ENCODE assay signal across 8 mouse cellular contexts in the genomic region with DNA sequence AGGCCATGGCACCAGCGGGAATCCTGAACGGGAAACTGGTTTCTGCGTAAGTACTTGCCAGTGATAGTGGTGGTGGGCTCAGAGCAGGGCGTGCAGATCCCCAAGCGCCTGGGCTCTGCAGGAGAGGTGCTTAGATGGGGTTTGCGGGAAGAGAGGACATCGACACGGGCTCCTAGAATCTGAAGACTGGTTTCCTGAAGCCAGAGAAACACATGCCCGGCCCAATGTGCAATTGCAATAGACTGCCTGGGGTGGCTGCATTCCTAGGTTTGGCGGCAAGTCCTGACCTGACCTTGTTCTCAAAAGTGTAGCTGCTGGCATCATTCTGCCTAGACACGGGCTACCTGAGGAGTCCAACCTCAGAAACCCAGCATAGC. TPM values are rescaled to one million over a fixed set of nuclear protein-coding genes. Genes with fewer than 3 reads are reported as not detected.
DNase-seq lines count a peak whose midpoint lies in the region; ATAC-seq and TF ChIP-seq lines count a peak whose summit lies in the region.

No protein-coding gene starts in this region.

- no peak for DNase-seq in testis, postnatal 14 days (ENCODE audit: low spot score)
- no peak for DNase-seq in right cerebral cortex, postnatal 36 days (ENCODE audit: low spot score in 2 of 2)
- DNase-seq in ovary, postnatal 36 days (ENCODE audit: low spot score) = no peak
- DNase-seq in layer of hippocampus, adult 11-12 months (ENCODE audit: low spot score) = no peak

- no peak; the same call in 1 of the 2 replicates for TF ChIP-seq POLR2A in testis, adult 2 months (IDR thresholded peaks at IDR 0.05; ENCODE audit: control insufficient read depth, low read depth, low read length)

- H3K9ac ChIP-seq in kidney, embryonic 15.5 days = peak overlapping the region; percentile 59

- under 1% methylated on average over 11 of the region's 11 CpGs for WGBS in kidney, embryonic 15.5 days

- peak overlapping the region; percentile 78 for H3K4me2 ChIP-seq in kidney, embryonic 15.5 days

- H3K27me3 ChIP-seq in testis, adult 2 months (ENCODE audit: control insufficient read depth, insufficient read depth, low read length) = no peaks in the 10 kb centered on the region
- no peaks in the 10 kb centered on the region for H3K27me3 ChIP-seq in kidney, embryonic 15.5 days

- H3K36me3 ChIP-seq in testis, adult 2 months (ENCODE audit: control insufficient read depth, insufficient read depth, low read length) = no peaks in the 10 kb centered on the region
- no peaks in the 10 kb centered on the region for H3K36me3 ChIP-seq in kidney, embryonic 15.5 days

- peak overlapping the region; percentile 96 for H3K4me3 ChIP-seq in testis, adult 2 months (ENCODE audit: control insufficient read depth, low read depth, low read length)
- peak overlapping the region; percentile 59 for H3K4me3 ChIP-seq in kidney, embryonic 15.5 days (replicated peaks)

- peaks cover 16% of the 10 kb centered on the region for H3K4me1 ChIP-seq in testis, adult 2 months (ENCODE audit: control insufficient read depth, insufficient read depth, low read length)
- H3K4me1 ChIP-seq in kidney, embryonic 15.5 days = peaks cover 23% of the 10 kb centered on the region

- H3K27ac ChIP-seq in testis, adult 2 months (ENCODE audit: control insufficient read depth, insufficient read depth, low read depth, low read length) = peak overlapping the region; percentile 93
- H3K27ac ChIP-seq in kidney, embryonic 15.5 days = peak overlapping the region; percentile 92

- ATAC-seq in erythroid progenitor cell, adult 5-6 weeks (replicated peaks; ENCODE audit: low FRiP score, poor library complexity, severe bottlenecking) = peak; percentile 27
- no peak; the same call in none of the 2 replicates for ATAC-seq in kidney, embryonic 15.5 days (replicated peaks; ENCODE audit: low FRiP score)
- peak; percentile 11; the same call in 1 of the 2 replicates for ATAC-seq in megakaryocyte progenitor cell, adult 5-6 weeks (replicated peaks; ENCODE audit: poor library complexity)

- no peak for TF ChIP-seq CTCF in testis, adult 2 months (IDR thresholded peaks at IDR 0.05; ENCODE audit: control insufficient read depth, insufficient read depth, insufficient replicate concordance, low read depth, low read length)

- H3K9me3 ChIP-seq in kidney, embryonic 15.5 days (replicated peaks) = no peaks in the 10 kb centered on the region

RNA-seq across cellular contexts. Expression of a gene that starts 0.4 kb away (rescaled TPM):
- polyA plus RNA-seq in testis, adult 2 months (2012; rRNA removed) = 6.1 and 7.5 TPM in 2 replicates
- total RNA-seq in erythroid progenitor cell, adult 5-6 weeks (2015; ENCODE audit: low replicate concordance) = 27.2 and 36.0 TPM in 2 replicates
- total RNA-seq in erythroid progenitor cell, adult 5-6 weeks (2017; ENCODE audit: low replicate concordance) = 20.8 and 32.0 TPM in 2 replicates
- 100 and 103 TPM in 2 replicates for polyA plus RNA-seq in kidney, embryonic 15.5 days (2015; fragmentation: Nextera tagmentation; extraction: Ambion mirVana)
- 90.1 and 113 TPM in 2 replicates for total RNA-seq in megakaryocyte progenitor cell, adult 5-6 weeks (2015)
- 137 and 191 TPM in 2 replicates for total RNA-seq in megakaryocyte progenitor cell, adult 5-6 weeks (2017)

RNA-seq across cellular contexts. Expression of a gene that starts 8.9 kb away (rescaled TPM):
- polyA plus RNA-seq in testis, adult 2 months (2012; rRNA removed) = 59.9 and 60.2 TPM in 2 replicates
- not detected in 2 replicates for total RNA-seq in erythroid progenitor cell, adult 5-6 weeks (2015; ENCODE audit: low replicate concordance)
- not detected in 2 replicates for total RNA-seq in erythroid progenitor cell, adult 5-6 weeks (2017; ENCODE audit: low replicate concordance)
- polyA plus RNA-seq in kidney, embryonic 15.5 days (2015; fragmentation: Nextera tagmentation; extraction: Ambion mirVana) = not detected in 2 replicates
- not detected in 2 replicates for total RNA-seq in megakaryocyte progenitor cell, adult 5-6 weeks (2015)
- total RNA-seq in megakaryocyte progenitor cell, adult 5-6 weeks (2017) = 0.14 TPM in 1 of 2 replicates, not detected in the other
